Mouse (Mus musculus): ENCODE data around the gene Tbc1d22a.
"Not testable (repeated sequence)": the region's sequence is repeated elsewhere in the genome, so short reads cannot be mapped to it uniquely, and the experiment has no call there.

Tbc1d22a gene

GRCm38 (mm10) chr15:86181321-86181720 is 32.9 kb upstream of the Tbc1d22a start:
- not testable (repeated sequence) for DNase-seq (ENCODE audit: low spot score)

DNA sequence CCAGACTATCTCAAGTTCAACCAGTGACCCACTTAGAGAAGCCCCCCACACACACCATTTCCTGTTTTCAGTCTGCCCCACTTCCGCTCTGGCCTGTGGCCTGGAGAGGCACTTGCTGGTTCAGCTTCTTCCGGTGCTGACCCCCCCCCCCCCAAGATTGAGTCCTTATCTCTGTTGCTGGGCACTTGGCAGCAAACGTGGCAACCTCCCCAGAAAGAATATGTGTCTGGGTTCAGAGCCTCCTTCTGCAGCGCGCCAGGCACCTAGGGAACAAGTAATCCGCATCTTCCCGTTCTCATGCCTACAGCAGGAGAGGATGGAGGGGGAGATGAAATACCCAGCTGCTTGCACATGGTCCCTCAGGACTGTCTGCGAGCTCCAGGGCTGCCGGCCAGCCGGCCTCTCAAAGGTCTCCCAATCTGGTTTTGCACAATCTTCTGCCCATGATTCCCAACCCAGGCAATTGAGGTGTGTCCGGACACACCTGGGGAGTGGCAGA is 32.3 kb upstream of the Tbc1d22a start:
- no peak for DNase-seq (ENCODE audit: low spot score)

GRCm38 (mm10) chr15:86182646-86183045 is 31.6 kb upstream of the Tbc1d22a start:
- DNase-seq (ENCODE audit: low spot score) = peak; percentile 63

DNA sequence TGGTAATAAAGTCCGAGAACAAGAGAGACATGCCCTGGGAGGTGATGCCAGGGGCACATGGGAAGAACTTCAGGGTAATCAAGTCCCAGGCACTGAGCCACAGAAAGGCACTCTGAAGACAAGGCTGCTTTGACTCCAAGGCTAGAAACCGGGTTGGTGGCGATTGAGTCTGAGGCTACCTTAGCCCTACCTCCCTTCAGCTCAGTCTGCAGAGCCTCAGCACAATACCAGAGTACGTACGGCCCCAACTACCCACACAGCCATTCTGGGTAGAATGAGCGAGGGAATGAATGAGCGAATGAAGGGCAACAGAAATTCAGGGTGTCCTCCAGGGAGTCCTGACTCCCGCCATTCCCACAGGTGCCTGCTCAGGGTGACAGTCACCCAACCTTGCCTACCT is 30.8 kb upstream of the Tbc1d22a start:
- no peak for DNase-seq (ENCODE audit: low spot score)

- DNase-seq (ENCODE audit: low spot score) = no peak
Measured at GRCm38 (mm10) chr15:86184071-86184470, 30.2 kb upstream of the Tbc1d22a start.

DNA sequence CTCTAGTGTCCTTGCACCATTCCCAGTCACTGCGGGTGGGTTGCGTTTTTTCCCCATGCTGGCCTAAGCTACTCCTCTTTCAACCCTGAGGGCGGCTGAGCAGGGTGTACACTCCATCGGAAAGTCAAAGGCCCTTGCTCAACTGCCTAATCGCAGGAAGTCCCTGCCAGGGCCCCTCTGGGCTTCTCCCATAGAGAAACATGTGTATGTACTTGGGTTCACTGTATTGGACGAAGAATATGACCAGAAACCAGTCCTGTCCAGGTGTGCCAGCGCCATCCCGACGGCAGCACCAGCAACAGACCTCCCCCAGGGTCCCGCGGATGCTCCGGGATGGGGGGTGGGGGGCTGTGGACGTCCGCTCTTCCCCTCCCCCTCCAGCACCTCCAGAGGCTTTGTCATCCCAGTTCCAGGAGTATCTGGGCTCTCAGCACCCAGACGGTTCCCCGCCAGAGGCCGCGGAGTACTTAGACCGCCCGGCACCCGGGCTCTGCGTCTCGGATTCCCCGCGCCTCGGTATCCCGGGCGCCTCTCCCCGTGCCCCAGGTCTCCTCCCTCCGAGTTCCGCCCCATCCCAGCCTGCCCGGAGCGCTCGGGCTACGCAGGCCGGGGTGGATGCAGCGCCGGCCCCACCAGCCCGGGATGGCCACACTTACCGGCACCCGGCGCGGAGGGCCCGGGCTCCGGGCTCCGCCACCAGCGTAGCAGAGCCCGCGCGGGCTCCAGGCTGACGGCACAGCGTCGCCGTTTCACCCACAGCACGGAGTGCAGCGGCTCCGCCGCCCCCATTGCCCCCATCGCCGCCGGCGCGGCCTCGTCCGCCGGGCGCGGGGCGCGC is 29.2 kb upstream of the Tbc1d22a start:
- peak; percentile 46 for DNase-seq (ENCODE audit: low spot score)

- DNase-seq (ENCODE audit: low spot score) = peak; percentile 49
Measured at GRCm38 (mm10) chr15:86185689-86186569, 28.3 kb upstream of the Tbc1d22a start, which contains the start of gene Cerk. Cerk (minus strand) TSS chr15:86186141.

- DNase-seq (ENCODE audit: low spot score) = no peak
Measured at GRCm38 (mm10) chr15:86186686-86187085, 27.6 kb upstream of the Tbc1d22a start.

- DNase-seq (ENCODE audit: low spot score) = peak; percentile 58
Measured at GRCm38 (mm10) chr15:86188186-86188585, 26.1 kb upstream of the Tbc1d22a start.

DNA sequence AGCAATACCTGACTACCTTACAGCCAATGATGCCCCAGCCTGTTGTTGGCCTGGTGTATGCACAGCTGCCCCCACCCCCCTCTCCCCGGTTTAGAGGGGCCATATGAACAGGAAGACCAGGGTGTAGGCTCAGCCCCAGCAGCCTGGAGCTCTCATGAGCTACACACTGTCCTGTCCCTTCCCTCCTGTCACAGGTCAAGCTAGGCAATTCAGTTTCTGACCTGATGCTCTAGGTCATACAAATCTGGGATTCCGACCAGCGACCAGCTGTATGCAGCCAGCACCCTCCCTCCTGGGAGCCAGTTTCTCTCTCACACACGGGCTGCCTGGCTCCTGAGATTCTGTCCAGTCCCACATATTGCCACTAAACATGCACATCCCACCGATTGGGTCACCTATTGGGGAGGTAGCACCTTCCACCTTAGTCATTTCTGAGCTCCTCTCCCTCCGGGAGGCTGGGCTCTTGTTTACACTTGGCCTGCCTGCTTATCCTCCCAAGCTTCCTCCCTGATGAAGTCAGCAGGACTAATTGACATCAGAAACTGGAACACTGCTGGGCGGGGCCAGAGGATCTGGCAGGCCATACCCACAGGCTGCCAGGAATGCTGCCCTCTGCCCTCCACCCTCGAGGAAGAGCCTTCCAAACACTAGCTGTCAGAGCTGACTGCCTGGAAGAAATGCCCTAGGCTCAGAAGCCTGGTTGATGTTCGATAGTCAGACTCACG is 25.4 kb upstream of the Tbc1d22a start:
- DNase-seq (ENCODE audit: low spot score) = peak; percentile 95

GRCm38 (mm10) chr15:86190387-86190786 is 23.9 kb upstream of the Tbc1d22a start:
- no peak for DNase-seq (ENCODE audit: low spot score)

DNA sequence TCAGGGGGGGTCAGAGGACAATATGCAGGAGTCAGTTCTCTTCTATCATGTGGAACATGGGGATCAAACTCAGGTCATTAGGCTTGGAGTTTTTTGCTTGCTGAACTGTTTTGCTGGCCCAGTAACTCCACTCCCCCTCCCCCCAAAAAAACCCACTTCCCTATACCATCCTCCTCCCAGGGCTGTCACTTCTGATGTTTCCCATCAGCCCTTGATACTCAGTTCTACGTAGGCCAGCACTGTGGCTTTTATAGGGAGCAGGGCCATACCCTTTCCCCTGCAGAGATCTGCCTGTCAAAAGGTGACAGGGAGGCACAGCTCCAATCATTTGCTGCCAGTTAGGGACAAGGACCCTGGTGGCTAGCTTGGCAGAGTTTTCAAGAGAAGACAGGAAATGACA is 22.8 kb upstream of the Tbc1d22a start:
- no peak for DNase-seq (ENCODE audit: low spot score)

DNA sequence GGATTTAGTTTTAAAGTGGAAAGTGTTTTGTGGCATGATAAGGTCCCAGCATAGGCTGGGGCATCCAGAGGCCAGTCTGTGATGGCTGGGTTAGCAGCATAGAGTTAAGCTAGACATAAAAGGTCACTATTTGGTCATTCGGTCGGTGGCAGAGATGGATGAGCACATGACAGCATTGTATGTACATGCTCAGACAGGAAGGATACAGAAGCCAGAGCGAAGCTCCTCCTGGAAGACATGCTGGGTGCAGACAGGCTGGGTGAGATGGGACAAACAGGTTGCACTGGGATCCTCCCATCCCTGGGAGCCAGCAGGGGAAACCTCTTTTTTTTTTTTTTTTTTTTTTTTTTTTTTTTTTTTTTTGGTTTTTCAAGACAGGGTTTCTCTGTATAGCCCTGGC is 22.3 kb upstream of the Tbc1d22a start:
- no peak for DNase-seq (ENCODE audit: low spot score)

DNA sequence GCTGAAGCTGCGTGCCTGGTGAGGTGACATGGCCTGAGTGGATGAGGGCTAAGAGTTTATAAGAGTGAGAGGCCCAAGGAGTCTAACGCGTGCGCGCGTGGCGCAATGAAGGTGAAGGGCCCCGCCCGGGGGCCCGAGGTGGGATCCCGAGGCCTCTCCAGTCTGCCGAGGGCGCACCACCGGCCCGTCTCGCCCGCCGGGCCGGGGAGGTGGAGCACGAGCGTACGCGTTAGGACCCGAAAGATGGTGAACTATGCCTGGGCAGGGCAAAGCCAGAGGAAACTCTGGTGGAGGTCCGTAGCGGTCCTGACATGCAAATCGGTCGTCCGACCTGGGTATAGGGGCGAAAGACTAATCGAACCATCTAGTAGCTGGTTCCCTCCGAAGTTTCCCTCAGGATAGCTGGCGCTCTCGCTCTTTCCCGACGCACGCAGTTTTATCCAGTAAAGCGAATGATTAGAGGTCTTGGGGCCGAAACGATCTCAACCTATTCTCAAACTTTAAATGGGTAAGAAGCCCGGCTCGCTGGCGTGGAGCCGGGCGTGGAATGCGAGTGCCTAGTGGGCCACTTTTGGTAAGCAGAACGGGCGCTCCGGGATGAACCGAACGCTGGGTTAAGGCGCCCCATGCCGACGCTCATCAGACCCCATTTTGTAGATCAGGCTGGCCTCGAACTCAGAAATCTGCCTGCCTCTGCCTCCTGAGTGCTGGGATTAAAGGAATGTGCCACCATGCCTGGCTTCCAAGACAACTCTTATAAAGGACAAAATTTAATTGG is 19.4 kb upstream of the Tbc1d22a start:
- DNase-seq (ENCODE audit: low spot score) = not testable (repeated sequence)

GRCm38 (mm10) chr15:86199052-86199451 is 15.2 kb upstream of the Tbc1d22a start:
- DNase-seq (ENCODE audit: low spot score) = no peak

DNA sequence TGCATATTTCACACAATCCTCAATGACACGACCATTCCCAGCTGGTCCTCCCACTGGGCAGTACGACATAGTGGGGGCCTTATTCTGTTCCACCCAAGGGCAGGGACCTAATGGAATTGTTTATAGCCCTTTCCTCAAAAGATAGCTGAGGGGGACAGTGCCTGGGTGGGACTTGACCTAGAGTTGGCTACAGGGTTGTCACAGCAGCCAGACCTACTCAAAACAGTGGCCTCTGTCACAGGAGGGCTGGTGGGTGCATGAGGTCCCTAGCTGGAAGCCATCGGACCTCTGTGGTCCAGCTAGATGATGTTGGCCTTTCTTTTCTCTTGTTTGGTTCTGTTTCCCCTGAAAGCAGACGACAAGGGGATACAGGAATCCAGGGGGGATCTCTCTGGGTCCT is 14.8 kb upstream of the Tbc1d22a start:
- no peak for DNase-seq (ENCODE audit: low spot score)

DNA sequence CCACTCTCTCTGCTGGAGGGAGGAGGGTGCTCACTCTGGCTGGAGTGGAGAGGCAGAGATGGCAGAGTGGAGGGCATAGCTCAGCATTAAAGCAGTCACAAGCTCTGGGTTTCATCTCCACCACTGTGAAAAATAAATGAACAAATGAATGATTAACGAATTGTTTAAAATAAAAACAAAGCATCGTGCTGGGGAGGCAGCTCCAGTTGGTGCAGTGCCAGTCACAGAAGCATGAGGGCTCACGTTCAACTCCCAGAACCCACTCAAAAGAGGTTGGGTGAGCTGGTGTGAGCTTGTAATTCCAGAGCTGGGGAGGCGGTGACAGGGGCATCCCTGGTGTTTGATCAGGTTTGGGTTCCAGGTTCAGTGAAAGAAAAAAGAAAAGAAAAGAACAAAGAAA is 14.1 kb upstream of the Tbc1d22a start:
- no peak for DNase-seq (ENCODE audit: low spot score)

GRCm38 (mm10) chr15:86201095-86201494 is 13.2 kb upstream of the Tbc1d22a start:
- DNase-seq (ENCODE audit: low spot score) = no peak

GRCm38 (mm10) chr15:86201696-86202330 is 12.4 kb upstream of the Tbc1d22a start:
- no peak for DNase-seq (ENCODE audit: low spot score)

DNA sequence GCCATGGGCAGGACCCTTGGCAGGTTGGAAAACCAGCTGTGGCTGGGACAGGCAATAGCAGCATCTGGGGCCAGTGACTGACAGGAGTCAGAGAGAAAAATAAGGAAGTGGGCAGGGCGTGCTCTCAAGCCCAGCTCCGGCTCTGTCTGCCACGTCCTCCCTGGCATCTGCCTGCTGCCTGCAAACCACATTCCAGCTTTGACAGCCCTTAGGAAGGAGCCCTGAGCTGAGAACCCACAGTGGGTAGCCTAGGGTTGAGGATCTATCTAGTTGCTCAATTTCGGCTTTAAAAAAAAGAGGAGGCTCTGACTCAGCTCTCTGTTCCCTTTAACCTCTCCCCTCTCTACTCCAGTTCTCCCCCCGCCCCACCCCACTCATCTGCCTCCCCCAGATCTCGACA is 11.6 kb upstream of the Tbc1d22a start:
- DNase-seq (ENCODE audit: low spot score) = peak; percentile 51

DNA sequence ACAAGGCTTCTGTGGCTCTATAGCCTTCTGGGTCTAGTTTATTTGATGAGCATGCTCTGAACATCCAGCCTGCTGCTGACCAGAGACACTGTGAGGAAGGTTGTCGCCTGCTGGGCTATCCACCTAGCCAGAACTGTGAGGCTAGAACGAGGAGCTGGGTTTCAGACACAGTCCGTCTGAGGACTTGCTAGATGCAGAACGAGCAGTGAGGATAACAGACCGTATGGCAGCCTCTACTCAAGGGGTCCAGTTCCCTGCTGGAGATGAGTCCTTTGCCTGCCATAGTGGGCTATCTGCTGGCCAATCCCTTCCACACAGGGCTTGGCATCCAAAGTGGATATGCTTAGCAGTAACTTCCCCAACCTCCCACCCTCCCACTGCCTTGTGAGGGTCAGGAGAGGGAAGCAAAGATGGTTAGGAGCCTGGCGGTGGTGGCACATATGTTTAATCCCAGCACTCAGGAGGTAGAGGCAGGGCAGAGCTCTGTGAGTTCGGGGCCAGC is 10.9 kb upstream of the Tbc1d22a start:
- DNase-seq (ENCODE audit: low spot score) = no peak

All from adipocyte (in vitro differentiated cells).